ENCODE assay signal across 9 mouse cellular contexts in genomic region chr1:86500681-86501080, GRCm38 (mm10). TPM values are rescaled to one million over a fixed set of nuclear protein-coding genes. Genes with fewer than 3 reads are reported as not detected.
DNase-seq lines count a peak whose midpoint lies in the region; ATAC-seq and TF ChIP-seq lines count a peak whose summit lies in the region.
"Had no signal": no experiment of that assay in that cellular context is flagged by ENCODE, and none has a peak within 500 bp of the region (broad histone marks: within the 10 kb centered on the region; RNA-seq: fewer than 3 reads in every experiment).

No protein-coding gene starts in this region.

- H3K4me2 ChIP-seq in heart, embryonic 13.5 days = no peak overlapping the region
- H3K4me2 ChIP-seq in lung, embryonic 16.5 days (ENCODE audit: low read depth, low read length) = no peak overlapping the region
- H3K4me2 ChIP-seq in forebrain, postnatal 0 days (ENCODE audit: low read depth) = no peak overlapping the region
- no peak overlapping the region for H3K4me2 ChIP-seq in stomach, postnatal 0 days (replicated peaks; ENCODE audit: low read depth)

- H3K27ac ChIP-seq in heart, embryonic 13.5 days (replicated peaks) = no peak overlapping the region
- H3K27ac ChIP-seq in lung, embryonic 16.5 days (ENCODE audit: low read length) = peak overlapping the region; percentile 75
- H3K27ac ChIP-seq in forebrain, postnatal 0 days (ENCODE audit: low read depth, low read length) = peak overlapping the region; percentile 70
- peak overlapping the region; percentile 53 for H3K27ac ChIP-seq in stomach, postnatal 0 days (replicated peaks)

- no peaks in the 10 kb centered on the region for H3K36me3 ChIP-seq in heart, embryonic 13.5 days
- no peaks in the 10 kb centered on the region for H3K36me3 ChIP-seq in lung, embryonic 16.5 days (ENCODE audit: control insufficient read depth, insufficient read depth, low read length)
- no peaks in the 10 kb centered on the region for H3K36me3 ChIP-seq in forebrain, postnatal 0 days (ENCODE audit: insufficient read depth)
- no peaks in the 10 kb centered on the region for H3K36me3 ChIP-seq in stomach, postnatal 0 days (ENCODE audit: control insufficient read depth, insufficient read depth, low read length)

- no peaks in the 10 kb centered on the region for H3K9me3 ChIP-seq in heart, embryonic 13.5 days
- H3K9me3 ChIP-seq in lung, embryonic 16.5 days (ENCODE audit: control insufficient read depth, low read length) = no peaks in the 10 kb centered on the region
- no peaks in the 10 kb centered on the region for H3K9me3 ChIP-seq in forebrain, postnatal 0 days (ENCODE audit: low read length)
- H3K9me3 ChIP-seq in stomach, postnatal 0 days (ENCODE audit: control insufficient read depth, low read length) = no peaks in the 10 kb centered on the region

- no peaks in the 10 kb centered on the region for H3K27me3 ChIP-seq in heart, embryonic 13.5 days (replicated peaks)
- no peaks in the 10 kb centered on the region for H3K27me3 ChIP-seq in lung, embryonic 16.5 days (ENCODE audit: control insufficient read depth, insufficient read depth, low read depth, low read length)
- no peaks in the 10 kb centered on the region for H3K27me3 ChIP-seq in forebrain, postnatal 0 days (ENCODE audit: insufficient read depth, low read length)
- no peaks in the 10 kb centered on the region for H3K27me3 ChIP-seq in stomach, postnatal 0 days (ENCODE audit: control insufficient read depth, insufficient read depth, low read length)

- 66% methylated on average over 4 of the region's 4 CpGs for WGBS in heart, embryonic 13.5 days
- WGBS in lung, embryonic 16.5 days = 50% methylated on average over 4 of the region's 4 CpGs
- 73% methylated on average over 4 of the region's 4 CpGs for WGBS in forebrain, postnatal 0 days
- WGBS in stomach, postnatal 0 days = 51% methylated on average over 4 of the region's 4 CpGs

- no peak for TF ChIP-seq EP300 in stomach, postnatal 0 days (optimal IDR thresholded peaks at IDR 0.05)

- DNase-seq in heart, postnatal 4 days = no peak
- no peak for DNase-seq in lung, adult 18-20 months
- DNase-seq in forebrain, postnatal 0 days = peak; percentile 23
- no peak for DNase-seq in stomach, postnatal 0 days (ENCODE audit: low spot score)
- no peak for DNase-seq in urinary bladder, postnatal 4 days (ENCODE audit: low spot score in 2 of 2)
- DNase-seq in ovary, postnatal 14 days (ENCODE audit: low spot score) = no peak

- peaks cover 73% of the 10 kb centered on the region for H3K4me1 ChIP-seq in heart, embryonic 13.5 days
- H3K4me1 ChIP-seq in lung, embryonic 16.5 days (replicated peaks; ENCODE audit: control insufficient read depth, insufficient read depth, low read length) = peaks cover 64% of the 10 kb centered on the region
- peaks cover 24% of the 10 kb centered on the region for H3K4me1 ChIP-seq in forebrain, postnatal 0 days (ENCODE audit: insufficient read depth)
- peaks cover 30% of the 10 kb centered on the region for H3K4me1 ChIP-seq in stomach, postnatal 0 days (replicated peaks; ENCODE audit: control insufficient read depth, insufficient read depth)

- no peak for TF ChIP-seq CTCF in forebrain, postnatal 0 days (IDR thresholded peaks at IDR 0.05; ENCODE audit: low read depth)
- no peak for TF ChIP-seq CTCF in stomach, postnatal 0 days (IDR thresholded peaks at IDR 0.05; ENCODE audit: low read depth)

- H3K4me3 ChIP-seq in heart, embryonic 13.5 days = no peak overlapping the region
- no peak overlapping the region for H3K4me3 ChIP-seq in lung, embryonic 16.5 days (ENCODE audit: low read length)
- H3K4me3 ChIP-seq in forebrain, postnatal 0 days (ENCODE audit: low read depth, low read length) = no peak overlapping the region
- no peak overlapping the region for H3K4me3 ChIP-seq in stomach, postnatal 0 days (ENCODE audit: low read depth, low read length)
- H3K4me3 ChIP-seq: myocyte had no signal

- H3K9ac ChIP-seq in heart, embryonic 13.5 days = 0 out of 2 replicates have a peak overlapping the region, but pooled peaks have one; percentile 1
- H3K9ac ChIP-seq in lung, embryonic 16.5 days (ENCODE audit: low read length) = no peak overlapping the region
- H3K9ac ChIP-seq in forebrain, postnatal 0 days = no peak overlapping the region
- H3K9ac ChIP-seq in stomach, postnatal 0 days (ENCODE audit: low read length) = no peak overlapping the region

- ATAC-seq in heart, embryonic 13.5 days (ENCODE audit: extremely low read depth, insufficient number of reproducible peaks, low FRiP score, low TSS enrichment) = no peak
- ATAC-seq in lung, embryonic 16.5 days (ENCODE audit: low read depth) = no peak
- ATAC-seq in forebrain, postnatal 0 days = no peak
- ATAC-seq in stomach, postnatal 0 days (ENCODE audit: low FRiP score, low TSS enrichment) = no peak

RNA-seq across cellular contexts. Expression of gene Ptma, which starts 25.8 kb away (rescaled TPM):
- 929 and 934 TPM in 2 replicates for polyA plus RNA-seq in heart, embryonic 13.5 days (2015; fragmentation: Nextera tagmentation; extraction: Ambion mirVana)
- total RNA-seq in heart, postnatal 4 days (2021) = 100 to 1,000 TPM; 724 to 726 TPM
- polyA plus RNA-seq in lung, embryonic 16.5 days (2015; fragmentation: Nextera tagmentation; extraction: Ambion mirVana) = 2,358 and 2,609 TPM in 2 replicates
- total RNA-seq in forebrain, postnatal 0 days (2014; rRNA removed) = 1,921 and 1,968 TPM in 2 replicates
- polyA plus RNA-seq in forebrain, postnatal 0 days (2015; fragmentation: Nextera tagmentation; extraction: Ambion mirVana) = 1,724 and 1,908 TPM in 2 replicates
- 1,436 and 1,585 TPM in 2 replicates for polyA plus RNA-seq in stomach, postnatal 0 days (2015; fragmentation: Nextera tagmentation; extraction: Ambion mirVana)
